Mouse (Mus musculus) testis, adult 2 months (tissue): Measurements from ENCODE around the gene Gse1.

Experiments
- CTCF ChIP-seq: fragments of 200-500 bp; IDR thresholded peaks from 2 replicates; pipeline ENCODE4 v1.5.1; 2012; ENCODE audit warnings: low read depth, mild to moderate bottlenecking, inconsistent platforms, low read length, moderate library complexity; ENCODE audit not compliant: control insufficient read depth, insufficient read depth, insufficient replicate concordance
- POLR2A ChIP-seq: fragments of 200-500 bp; IDR thresholded peaks from 2 replicates; pipeline ENCODE4 v1.6.1; 2012; ENCODE audit warnings: low read depth, mild to moderate bottlenecking, inconsistent platforms, low read length, moderate library complexity; ENCODE audit not compliant: control insufficient read depth

DNA sequence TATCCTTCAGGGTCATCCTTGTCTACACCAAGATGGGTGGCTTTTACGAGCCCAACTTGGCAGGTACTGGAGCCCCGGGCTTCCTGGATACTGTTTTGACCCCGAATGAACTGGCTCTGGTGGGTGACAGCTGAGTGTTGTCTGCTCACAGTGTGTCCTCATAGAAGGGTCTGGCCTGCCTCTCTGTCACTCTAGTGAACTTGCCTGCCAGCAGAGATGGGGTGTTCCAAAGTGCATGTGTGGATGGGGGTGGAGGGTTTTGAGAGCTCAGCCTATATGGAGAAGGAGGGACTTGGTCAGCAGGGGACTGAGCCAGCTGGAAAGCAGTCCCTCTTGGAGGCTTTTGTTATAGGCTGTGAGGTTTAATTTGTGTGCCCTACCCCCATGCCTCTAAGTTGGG is 25.7 kb upstream of the Gse1 start:
- no peak for TF ChIP-seq CTCF
- TF ChIP-seq POLR2A, result no peak
